Mouse (Mus musculus): ENCODE results near the gene Pou2f3.

DNA sequence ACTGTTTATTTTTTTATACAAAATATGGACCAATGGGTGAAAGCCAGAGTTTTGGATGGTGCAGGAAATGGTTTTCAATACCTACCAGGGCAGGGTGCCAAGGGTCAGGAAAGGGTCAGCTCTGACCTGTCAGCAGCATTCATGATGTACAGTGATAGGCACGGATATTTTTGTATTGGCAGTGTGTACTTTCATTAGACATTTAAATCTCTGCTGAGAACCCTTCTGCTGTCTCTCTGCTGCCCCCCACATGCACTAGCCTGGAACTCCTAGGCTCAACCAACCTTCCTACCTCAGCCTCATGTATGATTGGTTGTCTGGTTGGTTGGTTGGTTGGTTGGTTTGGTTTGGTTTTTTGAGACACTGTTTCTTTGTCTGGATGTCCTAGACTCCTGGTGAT is 87.8 kb downstream of the Pou2f3 start:
- TF ChIP-seq POLR2A (IDR thresholded peaks at IDR 0.05; ENCODE audit: insufficient read depth, low read depth, low read length) (no peak), EP300 (IDR thresholded peaks at IDR 0.05; ENCODE audit: insufficient read depth, low read depth, low read length) (0 out of 2 replicates have a peak, but pooled peaks have one; percentile 28)

Measured in heart, adult 2 months (tissue).